Mouse (Mus musculus) forebrain, postnatal 0 days (tissue): ENCODE data around the gene 4921507P07Rik. TPM values are rescaled to one million over a fixed set of nuclear protein-coding genes. Genes with fewer than 3 reads are reported as not detected.

Source experiments
- ATAC-seq: fragments of 200-750 bp; cut with Nextera tagmentation; 2 replicates; pipeline ENCODE4 v1.8.0; 2017; ENCODE audit warnings: mild to moderate bottlenecking, moderate library complexity
- DNase-seq: peaks from one replicate; pipeline ENCODE4 v3.0.0-alpha.2; 2015
- H3K27ac ChIP-seq: fragments of 300-500 bp; sonication (generic); 2 replicates; pipeline ENCODE4 v1.5.1; 2014; ENCODE audit warnings: low read depth, mild to moderate bottlenecking, antibody characterized with exemption, low read length, moderate library complexity, mixed read lengths
- H3K27me3 ChIP-seq: fragments of 300-500 bp; sonication (generic); 2 replicates; pipeline ENCODE4 v1.6.1; 2014; ENCODE audit warnings: mild to moderate bottlenecking, low read length, mixed read lengths; ENCODE audit not compliant: insufficient read depth
- H3K36me3 ChIP-seq: fragments of 300-500 bp; sonication (generic); 2 replicates; pipeline ENCODE4 v1.6.1; 2014; ENCODE audit warnings: mild to moderate bottlenecking, moderate library complexity; ENCODE audit not compliant: insufficient read depth
- H3K4me1 ChIP-seq: fragments of 300-500 bp; sonication (generic); 2 replicates; pipeline ENCODE4 v1.6.1; 2014; ENCODE audit warnings: antibody characterized with exemption; ENCODE audit not compliant: insufficient read depth
- H3K4me2 ChIP-seq: fragments of 300-500 bp; sonication (generic); 2 replicates; pipeline ENCODE4 v1.6.1; 2014; ENCODE audit warnings: low read depth, mild to moderate bottlenecking, moderate library complexity
- H3K4me3 ChIP-seq: fragments of 300-500 bp; sonication (generic); 2 replicates; pipeline ENCODE4 v1.5.1; 2014; ENCODE audit warnings: low read depth, low read length, mixed read lengths
- H3K9ac ChIP-seq: fragments of 300-500 bp; sonication (generic); 2 replicates; pipeline ENCODE4 v1.6.1; 2014; ENCODE audit warnings: mild to moderate bottlenecking
- H3K9me3 ChIP-seq: fragments of 300-500 bp; sonication (generic); 2 replicates; pipeline ENCODE4 v1.6.1; 2016; ENCODE audit warnings: low read length
- CTCF ChIP-seq: sonication (generic); IDR thresholded peaks from 2 replicates; pipeline ENCODE4 v1.5.1; 2016; ENCODE audit warnings: antibody characterized with exemption, control low read depth, low read depth
- WGBS: fragments of 180-500 bp; shearing (Covaris S2); extraction: QIAGEN DNeasy Blood & Tissue Kit; methylation state at CpG from one replicate; pipeline ENCODE4 v1.1.7; 2014; 5-methylcytosine and 5-hydroxymethylcytosine counted together
- polyA plus RNA-seq: library from polyadenylated mRNA; unstranded; fragments of >200 nt; fragmentation: Nextera tagmentation; extraction: Ambion mirVana; gene quantifications from 2 replicates; pipeline ENCODE4 v1.2.1, GENCODE M21; 2015
- total RNA-seq: library from RNA; depleted of rRNA; stranded (reverse); fragments of >200 nt; gene quantifications from 2 replicates; pipeline ENCODE4 v1.2.3, GENCODE M21; 2014

The 4921507P07Rik gene
- total and polyA plus RNA-seq, 2 experiments from 2014 or later = 2.3 to 3.6 TPM

- Histone ChIP-seq H3K4me3 (no peak overlapping the region), H3K4me2 (no peak overlapping the region), H3K4me1 (no peaks in the 10 kb centered on the region), H3K9ac (no peak overlapping the region), H3K27me3 (no peaks in the 10 kb centered on the region), H3K27ac (no peak overlapping the region), H3K36me3 (no peaks in the 10 kb centered on the region), H3K9me3 (no peaks in the 10 kb centered on the region)
- no peak for DNase-seq
- no peak for ATAC-seq
- WGBS = 28% methylated on average over 4 of the region's 4 CpGs
- TF ChIP-seq CTCF = peak; percentile 65
Measured at GRCm38 (mm10) chr6:50601620-50602019, 5.2 kb upstream of the 4921507P07Rik start.

- Histone ChIP-seq H3K9ac (no peak overlapping the region), H3K4me2 (no peak overlapping the region), H3K36me3 (no peaks in the 10 kb centered on the region), H3K9me3 (no peaks in the 10 kb centered on the region), H3K4me3 (no peak overlapping the region), H3K27me3 (no peaks in the 10 kb centered on the region), H3K4me1 (no peaks in the 10 kb centered on the region), H3K27ac (no peak overlapping the region)
- ATAC-seq (no peak), DNase-seq (no peak)
- TF ChIP-seq CTCF = no peak
- WGBS = 35% methylated on average over 5 of the region's 5 CpGs
Measured at GRCm38 (mm10) chr6:50598560-50598959, 2.1 kb upstream of the 4921507P07Rik start.

GRCm38 (mm10) chr6:50594372-50594771, 2.1 kb downstream of the 4921507P07Rik start:
- WGBS = 80% methylated on average over 2 of the region's 2 CpGs
- ATAC-seq (no peak), DNase-seq (no peak)
- H3K9me3 ChIP-seq = no peaks in the 10 kb centered on the region
- no peaks in the 10 kb centered on the region for H3K4me1 ChIP-seq
- H3K4me2 ChIP-seq = no peak overlapping the region
- no peak overlapping the region for H3K27ac ChIP-seq
- TF ChIP-seq CTCF = no peak
- no peak overlapping the region for H3K9ac ChIP-seq
- H3K4me3 ChIP-seq = no peak overlapping the region
- H3K27me3 ChIP-seq = no peaks in the 10 kb centered on the region
- H3K36me3 ChIP-seq = no peaks in the 10 kb centered on the region

GRCm38 (mm10) chr6:50593334-50593845, 3.0 kb downstream of the 4921507P07Rik start:
- Histone ChIP-seq H3K4me3 (no peak overlapping the region), H3K9ac (no peak overlapping the region), H3K4me1 (no peaks in the 10 kb centered on the region), H3K4me2 (no peak overlapping the region), H3K9me3 (no peaks in the 10 kb centered on the region), H3K27me3 (no peaks in the 10 kb centered on the region), H3K27ac (no peak overlapping the region), H3K36me3 (no peaks in the 10 kb centered on the region)
- peak; percentile 50 for TF ChIP-seq CTCF
- no peak for DNase-seq
- 74% methylated on average over 10 of the region's 10 CpGs for WGBS
- no peak for ATAC-seq

DNA sequence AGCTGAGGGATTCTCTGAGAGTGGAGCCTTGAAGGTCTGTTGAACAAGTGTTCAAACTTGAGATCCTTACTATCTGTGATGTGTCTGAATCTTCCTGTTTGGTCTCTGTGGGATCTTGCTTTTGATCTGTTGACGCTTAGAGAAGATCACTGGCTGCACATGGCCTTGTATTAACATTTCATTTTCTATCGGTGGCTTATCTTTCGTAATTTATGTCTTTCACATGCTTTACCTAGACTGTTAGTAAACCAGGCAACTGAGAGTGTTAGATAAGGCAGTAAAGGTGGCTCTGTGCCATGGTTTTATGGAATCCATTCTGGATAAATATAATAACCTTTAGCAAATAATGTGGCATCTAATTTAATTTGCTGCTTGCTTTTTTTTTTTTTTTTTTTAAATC, 6.2 kb downstream of the 4921507P07Rik start:
- no peaks in the 10 kb centered on the region for H3K36me3 ChIP-seq
- TF ChIP-seq CTCF = no peak
- H3K4me1 ChIP-seq = no peaks in the 10 kb centered on the region
- DNase-seq (no peak), ATAC-seq (no peak)
- H3K27ac ChIP-seq = no peak overlapping the region
- no peaks in the 10 kb centered on the region for H3K9me3 ChIP-seq
- no peaks in the 10 kb centered on the region for H3K27me3 ChIP-seq
- H3K9ac ChIP-seq = no peak overlapping the region
- H3K4me2 ChIP-seq = no peak overlapping the region
- H3K4me3 ChIP-seq = no peak overlapping the region
- WGBS = 89% methylated on average over 3 of the region's 3 CpGs

GRCm38 (mm10) chr6:50588251-50588650, 8.2 kb downstream of the 4921507P07Rik start:
- H3K4me1 ChIP-seq = no peaks in the 10 kb centered on the region
- 64% methylated on average over 1 of the region's 1 CpGs for WGBS
- H3K9ac ChIP-seq = no peak overlapping the region
- peak; percentile 86 for TF ChIP-seq CTCF
- no peaks in the 10 kb centered on the region for H3K27me3 ChIP-seq
- no peaks in the 10 kb centered on the region for H3K36me3 ChIP-seq
- ATAC-seq = peak; percentile 48; the same call in 1 of the 2 replicates
- H3K4me2 ChIP-seq = no peak overlapping the region
- H3K9me3 ChIP-seq = no peaks in the 10 kb centered on the region
- no peak overlapping the region for H3K27ac ChIP-seq
- H3K4me3 ChIP-seq = no peak overlapping the region
- peak; percentile 87 for DNase-seq

DNA sequence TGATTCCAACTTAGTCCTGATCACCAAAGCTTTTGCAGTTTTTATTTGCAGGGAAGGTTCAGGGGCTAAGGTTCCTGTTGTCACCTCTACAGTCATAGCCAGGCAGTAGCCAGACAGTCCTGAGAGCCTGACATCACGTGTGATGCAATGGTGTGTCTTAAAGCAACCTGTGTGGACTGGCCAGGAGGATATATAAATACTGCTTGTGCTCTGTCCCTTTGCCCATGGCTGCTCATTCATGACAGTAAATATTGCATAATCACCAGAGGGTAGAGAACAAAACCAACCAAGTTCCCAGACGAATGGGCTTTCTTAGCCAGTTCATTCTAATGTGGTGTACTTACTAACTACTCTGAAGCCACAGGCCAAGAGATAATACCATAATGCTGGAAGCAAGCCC, 9.0 kb downstream of the 4921507P07Rik start:
- no peak for TF ChIP-seq CTCF

More for the DNA sequence above, 9.0 kb downstream of the 4921507P07Rik start:
- Histone ChIP-seq H3K4me1 (no peaks in the 10 kb centered on the region), H3K27ac (no peak overlapping the region), H3K4me3 (no peak overlapping the region), H3K27me3 (no peaks in the 10 kb centered on the region), H3K4me2 (no peak overlapping the region), H3K9ac (no peak overlapping the region), H3K36me3 (no peaks in the 10 kb centered on the region), H3K9me3 (no peaks in the 10 kb centered on the region)
- WGBS = 85% methylated on average over 2 of the region's 2 CpGs
- DNase-seq = no peak
- ATAC-seq = no peak
